Mouse (Mus musculus) thymus, postnatal 10 days (tissue): ENCODE measurements around the gene Bcl9.

ENCODE experiments used
- DNase-seq, 2 experiments: peaks; one replicate each; pipeline ENCODE4 v3.0.0; 2021; ENCODE audit warnings: low spot score in 2 of 2

Gene Bcl9

DNA sequence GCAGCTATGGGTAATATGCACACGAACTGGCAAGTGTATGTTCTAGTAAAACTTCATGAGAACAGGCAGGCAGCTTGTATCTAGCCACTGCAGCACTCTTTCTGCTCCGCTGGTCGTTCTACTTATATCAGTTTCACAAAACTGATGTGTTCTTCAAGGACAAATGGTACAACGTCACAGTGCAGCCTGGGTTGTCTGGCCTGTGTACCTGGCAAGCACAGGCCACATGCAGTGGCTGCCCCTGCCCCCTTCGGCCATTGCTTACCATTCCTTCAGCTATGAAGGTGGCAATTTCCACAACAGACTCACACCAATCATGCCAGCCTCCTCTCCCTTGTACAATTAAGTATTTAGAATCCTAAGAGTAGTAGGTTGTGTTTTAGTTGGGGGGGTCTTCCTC, 125.1 kb downstream of the Bcl9 start:
- no peak for DNase-seq

GRCm38 (mm10) chr3:97172231-97172630, 125.5 kb downstream of the Bcl9 start:
- no peak for DNase-seq

GRCm38 (mm10) chr3:97171531-97171930, 126.2 kb downstream of the Bcl9 start:
- no peak for DNase-seq

- no peak for DNase-seq
These were observed 130.6 kb downstream of the Bcl9 start for GRCm38 (mm10) chr3:97167126-97167525.

DNA sequence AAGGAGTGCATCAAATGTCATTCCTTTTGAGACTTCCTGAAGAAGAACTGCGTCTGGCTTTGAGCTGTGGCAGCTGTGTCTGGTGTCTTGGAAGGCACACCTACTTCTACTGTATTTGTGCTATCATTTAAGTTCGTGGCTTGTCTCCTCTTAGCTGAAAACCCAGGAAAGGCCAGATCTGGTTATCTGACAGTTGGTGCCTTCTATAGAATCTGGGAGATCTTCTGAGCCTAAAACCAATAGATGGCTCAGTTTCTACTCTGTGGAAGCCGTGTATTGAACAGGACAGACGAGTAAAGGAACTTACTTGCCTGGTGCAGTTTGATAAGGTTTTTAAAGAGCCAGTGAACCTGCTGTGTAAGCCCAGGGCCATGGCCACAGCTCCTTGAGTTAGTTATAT, 133.2 kb downstream of the Bcl9 start:
- no peak for DNase-seq

DNA sequence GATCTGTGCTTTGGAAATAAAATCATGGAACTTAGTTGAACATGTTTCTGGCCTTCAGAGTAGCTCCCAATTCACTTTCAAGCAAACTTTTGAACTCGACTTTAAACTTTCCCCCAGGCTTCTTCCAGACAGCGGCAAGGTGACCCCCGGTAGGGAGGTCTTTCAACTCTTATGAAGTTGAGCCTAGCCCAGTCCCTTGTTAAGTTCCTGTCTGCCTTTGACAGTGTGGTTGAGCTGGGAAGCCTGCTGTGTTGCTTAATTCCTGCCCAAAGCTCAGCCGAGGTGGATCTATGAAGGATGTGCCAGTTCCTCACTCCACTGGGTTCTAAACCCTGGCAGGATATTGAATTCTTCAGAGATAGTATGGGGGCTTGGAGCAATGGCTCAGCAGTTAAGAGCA, 135.9 kb downstream of the Bcl9 start:
- no peak for DNase-seq

- no peak for DNase-seq
These were observed 136.8 kb downstream of the Bcl9 start for GRCm38 (mm10) chr3:97160908-97161307.

GRCm38 (mm10) chr3:97159986-97160385, 137.7 kb downstream of the Bcl9 start:
- DNase-seq: no peak

- no peak for DNase-seq
These were observed 138.2 kb downstream of the Bcl9 start for GRCm38 (mm10) chr3:97159509-97159850.

DNA sequence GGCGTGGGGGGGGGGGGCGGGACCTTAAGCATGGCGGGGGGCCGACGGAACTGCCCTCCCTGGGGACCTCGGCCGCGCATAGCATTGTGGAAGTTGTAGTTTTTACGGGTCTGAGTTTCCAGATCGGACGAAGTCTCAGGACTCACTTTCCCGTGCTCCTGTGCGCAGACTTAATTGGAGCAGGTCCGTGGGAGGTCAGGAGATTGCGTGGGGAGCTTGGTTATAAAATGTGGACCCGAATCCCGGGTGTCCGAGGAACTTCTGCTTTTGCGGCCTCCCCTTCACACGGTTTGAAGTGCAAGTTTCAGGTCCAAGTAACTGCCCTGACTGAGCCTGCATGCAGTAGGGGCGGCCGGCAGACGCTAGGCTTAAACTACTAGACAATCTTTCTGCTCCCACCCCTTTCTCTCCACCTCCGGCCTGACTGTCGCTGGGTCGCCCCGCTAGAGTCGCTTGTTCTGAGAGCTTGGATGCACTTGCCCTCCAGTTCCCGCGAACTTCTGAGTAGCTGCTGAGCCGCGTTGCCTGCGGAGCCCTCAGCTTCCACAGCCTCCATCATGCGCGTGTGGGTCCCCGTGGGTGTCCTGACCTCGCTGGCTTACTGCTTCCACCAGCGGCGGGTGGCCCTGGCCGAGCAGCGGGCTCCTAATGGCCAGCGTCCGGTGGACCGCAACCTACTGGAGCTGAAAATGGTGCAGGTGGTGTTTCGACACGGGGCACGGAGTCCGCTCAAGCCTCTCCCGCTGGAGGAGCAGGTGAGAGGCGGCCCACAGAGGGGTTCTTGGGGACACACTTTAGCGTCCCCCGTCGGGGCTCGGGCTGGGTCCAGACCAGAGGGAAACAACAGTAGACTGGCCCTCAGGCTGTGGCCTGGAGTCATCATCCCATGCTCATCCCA, 138.9 kb downstream of the Bcl9 start, which contains the start of gene Acp6:
Gene Acp6 (plus strand): TSS at position 167 of the 898 bp plus-strand sequence.
- DNase-seq: peak; percentile 84 to 87

DNA sequence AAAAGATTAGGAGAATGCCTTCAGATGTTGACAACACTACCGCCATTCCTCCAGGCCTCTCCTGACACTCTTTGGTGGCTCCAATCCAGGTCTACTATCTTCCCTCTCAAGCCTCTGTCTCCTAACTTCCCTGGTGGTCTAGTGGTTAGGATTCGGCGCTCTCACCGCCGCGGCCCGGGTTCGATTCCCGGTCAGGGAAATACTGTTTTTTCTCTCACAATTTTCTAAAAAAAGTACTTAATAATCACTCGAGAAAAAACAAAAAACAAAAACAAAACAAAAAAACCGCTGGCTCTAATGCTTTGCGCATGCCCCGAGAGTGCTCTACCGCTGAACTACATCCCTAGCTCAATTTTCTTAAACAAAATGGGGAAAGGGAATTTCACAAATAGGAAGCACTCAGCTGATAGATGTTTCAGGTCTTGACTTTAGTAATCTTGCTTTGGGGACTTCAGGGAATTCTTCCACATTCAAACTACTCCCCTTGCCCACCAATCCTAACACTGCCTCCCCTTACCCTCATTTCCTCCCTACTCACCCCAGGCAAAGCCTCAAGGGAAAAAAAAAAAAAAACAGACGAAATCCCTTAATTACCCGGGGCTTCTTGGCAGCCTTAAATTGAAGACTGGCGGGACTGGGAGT, 139.6 kb downstream of the Bcl9 start:
- DNase-seq: peak; percentile 58 to 72

GRCm38 (mm10) chr3:97157308-97157707, 140.4 kb downstream of the Bcl9 start:
- no peak for DNase-seq

DNA sequence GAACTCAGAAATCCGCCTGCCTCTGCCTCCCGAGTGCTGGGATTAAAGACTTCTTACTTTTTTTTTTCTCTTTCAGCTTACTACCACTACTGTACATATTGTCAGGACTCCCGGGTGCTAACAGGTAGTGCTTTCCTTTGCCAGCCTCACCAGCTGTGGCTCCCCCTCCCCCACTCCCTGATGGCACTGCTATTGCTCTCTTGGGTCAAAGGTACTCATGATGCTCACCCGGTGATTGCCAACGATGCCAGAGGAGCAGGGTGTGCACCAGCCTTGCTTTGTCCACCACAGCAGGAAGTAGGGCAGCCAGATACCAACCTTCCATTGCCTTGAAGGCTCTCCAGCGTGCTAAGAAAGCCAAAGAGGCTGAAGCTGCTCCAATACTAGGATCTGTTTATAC, 141.3 kb downstream of the Bcl9 start:
- DNase-seq: no peak
